Mouse (Mus musculus) myocyte (in vitro differentiated cells): Measurements from ENCODE around the gene Naglu. TPM values are rescaled to one million over a fixed set of nuclear protein-coding genes. Genes with fewer than 3 reads are reported as not detected.

Experiments used
- H3K27me3 ChIP-seq: one replicate; pipeline ENCODE4 v1.6.1; 2011; ENCODE audit not compliant: control insufficient read depth, insufficient read depth, insufficient read length
- H3K36me3 ChIP-seq: one replicate; pipeline ENCODE4 v1.6.1; 2011; ENCODE audit not compliant: control insufficient read depth, insufficient read depth
- H3K4me2 ChIP-seq: one replicate; pipeline ENCODE4 v1.6.1; 2011; ENCODE audit warnings: low read depth, control low read depth
- H3K4me3 ChIP-seq: one replicate; pipeline ENCODE4 v1.5.1; 2011; ENCODE audit warnings: mild to moderate bottlenecking, control low read depth, moderate library complexity
- H3K79me2 ChIP-seq: one replicate; pipeline ENCODE4 v1.6.1; 2011; ENCODE audit not compliant: control insufficient read depth, insufficient read depth
- H3ac ChIP-seq: one replicate; pipeline ENCODE4 v1.6.1; 2011; ENCODE audit not compliant: control insufficient read depth, insufficient read length
- CEBPB ChIP-seq: IDR thresholded peaks from 2 replicates; pipeline ENCODE4 v1.6.1; 2011; ENCODE audit warnings: mild to moderate bottlenecking, moderate library complexity; ENCODE audit not compliant: poor library complexity, insufficient read depth, severe bottlenecking
- E2F4 ChIP-seq: IDR thresholded peaks from one replicate; pipeline ENCODE4 v1.6.1; 2011; ENCODE audit warnings: mild to moderate bottlenecking, control low read depth, moderate library complexity; ENCODE audit not compliant: insufficient read depth
- MAX ChIP-seq: IDR thresholded peaks from one replicate; pipeline ENCODE4 v1.6.1; 2011; ENCODE audit warnings: low read depth, mild to moderate bottlenecking, control low read depth
- MYOD1 ChIP-seq, 3 experiments: IDR thresholded peaks; one replicate each; pipeline ENCODE4 v1.6.1; 2011; ENCODE audit warnings: control low read depth in 2 of 3, low read depth in 2 of 3, mild to moderate bottlenecking in 2 of 3, moderate library complexity in 1 of 3; ENCODE audit not compliant: insufficient read length in 2 of 3, control insufficient read depth in 1 of 3
- MYOG ChIP-seq, 3 experiments: IDR thresholded peaks; one replicate each; pipeline ENCODE4 v1.6.1; 2011; ENCODE audit warnings: control low read depth in 2 of 3, low read depth in 2 of 3, mild to moderate bottlenecking in 2 of 3; ENCODE audit not compliant: insufficient read length in 2 of 3, control insufficient read depth in 1 of 3, insufficient read depth in 1 of 3
- POLR2A ChIP-seq: IDR thresholded peaks from one replicate; pipeline ENCODE4 v1.6.1; 2011; ENCODE audit warnings: low read depth, mild to moderate bottlenecking, control low read depth, moderate library complexity; ENCODE audit not compliant: insufficient read length
- POLR2AphosphoS2 ChIP-seq: IDR thresholded peaks from one replicate; pipeline ENCODE4 v1.6.1; 2011; ENCODE audit warnings: low read depth, control low read depth; ENCODE audit not compliant: insufficient read length
- REST ChIP-seq: IDR thresholded peaks from one replicate; pipeline ENCODE4 v1.6.1; 2011; ENCODE audit warnings: mild to moderate bottlenecking, control low read depth, moderate library complexity; ENCODE audit not compliant: insufficient read depth, insufficient read length
- TCF12 ChIP-seq: IDR thresholded peaks from one replicate; pipeline ENCODE4 v1.6.1; 2011; ENCODE audit warnings: mild to moderate bottlenecking, control low read depth; ENCODE audit not compliant: poor library complexity, insufficient read depth, severe bottlenecking
- TCF3 ChIP-seq: IDR thresholded peaks from one replicate; pipeline ENCODE4 v1.6.1; 2011; ENCODE audit warnings: low read depth, control low read depth; ENCODE audit not compliant: insufficient read length
- USF1 ChIP-seq: IDR thresholded peaks from one replicate; pipeline ENCODE4 v1.6.1; 2011; ENCODE audit warnings: low read depth, mild to moderate bottlenecking, control low read depth, moderate library complexity
- polyA plus RNA-seq: library from polyadenylated mRNA; unstranded; fragments of >200 nt; fragmentation: generic; extraction: Trizol; gene quantifications from one replicate; pipeline ENCODE4 v1.2.1, GENCODE M21; 2012; ENCODE audit warnings: missing spikeins

Naglu gene
- polyA plus RNA-seq, 1 experiment = 19.8 TPM

- Histone ChIP-seq H3K4me3 (no peak overlapping the region), H3K79me2 (no peaks in the 10 kb centered on the region), H3K27me3 (no peaks in the 10 kb centered on the region), H3K36me3 (peaks cover 17% of the 10 kb centered on the region), H3ac (no peak overlapping the region), H3K4me2 (no peak overlapping the region)
- TF ChIP-seq E2F4 = no peak
- no peak for TF ChIP-seq CEBPB
- TF ChIP-seq TCF3 = no peak
- TF ChIP-seq MYOD1 (IDR thresholded peaks at IDR 0.05; ENCODE audit: control insufficient read depth in 1 of 3, insufficient read length in 2 of 3, low read depth in 2 of 3) = no peak
- no peak for TF ChIP-seq MYOG (IDR thresholded peaks at IDR 0.05; ENCODE audit: control insufficient read depth in 1 of 3, insufficient read depth in 1 of 3, insufficient read length in 2 of 3, low read depth in 2 of 3)
These were observed 15.8 kb upstream of the Naglu start for GRCm38 (mm10) chr11:101053974-101054373.

DNA sequence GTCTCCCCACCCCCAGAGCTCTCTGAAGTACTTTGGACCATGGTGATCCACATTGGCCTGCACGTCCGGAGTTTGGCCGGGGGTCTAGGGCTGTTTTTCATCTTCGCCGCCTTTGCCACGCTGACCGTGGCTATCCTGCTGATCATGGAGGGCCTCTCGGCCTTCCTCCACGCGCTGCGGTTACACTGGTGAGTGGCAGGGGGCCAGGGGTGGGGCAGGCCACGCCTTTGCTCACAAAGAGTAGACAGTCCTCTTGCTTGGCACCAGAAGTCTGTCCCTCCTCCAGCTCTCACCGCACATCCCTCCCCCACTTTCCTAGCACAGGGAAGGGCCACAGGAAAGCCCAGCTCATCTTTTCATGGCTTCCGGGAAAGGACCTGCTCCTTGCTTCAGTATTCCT lies 14.4 kb upstream of the Naglu start:
- H3K4me3 ChIP-seq = no peak overlapping the region
- peaks cover 8% of the 10 kb centered on the region for H3K36me3 ChIP-seq
- H3ac ChIP-seq = no peak overlapping the region
- TF ChIP-seq USF1 (no peak), MYOD1 (IDR thresholded peaks at IDR 0.05; ENCODE audit: control insufficient read depth in 1 of 3, insufficient read length in 2 of 3, low read depth in 2 of 3) (no peak), CEBPB (no peak), POLR2AphosphoS2 (no peak), MYOG (IDR thresholded peaks at IDR 0.05; ENCODE audit: control insufficient read depth in 1 of 3, insufficient read depth in 1 of 3, insufficient read length in 2 of 3, low read depth in 2 of 3) (no peak), MAX (no peak), REST (no peak), TCF12 (no peak), TCF3 (no peak), POLR2A (no peak), E2F4 (no peak)
- H3K79me2 ChIP-seq = no peaks in the 10 kb centered on the region
- no peaks in the 10 kb centered on the region for H3K27me3 ChIP-seq
- no peak overlapping the region for H3K4me2 ChIP-seq

- H3K4me3 ChIP-seq = no peak overlapping the region
- peaks cover 8% of the 10 kb centered on the region for H3K36me3 ChIP-seq
- H3K79me2 ChIP-seq = no peaks in the 10 kb centered on the region
- no peak overlapping the region for H3K4me2 ChIP-seq
- TF ChIP-seq MYOD1 (IDR thresholded peaks at IDR 0.05; ENCODE audit: control insufficient read depth in 1 of 3, insufficient read length in 2 of 3, low read depth in 2 of 3) (peak in 1 of 3 experiments; percentile 40), TCF12 (no peak), MYOG (IDR thresholded peaks at IDR 0.05; ENCODE audit: control insufficient read depth in 1 of 3, insufficient read depth in 1 of 3, insufficient read length in 2 of 3, low read depth in 2 of 3) (peak in 1 of 3 experiments; percentile 46), MAX (no peak)
- no peaks in the 10 kb centered on the region for H3K27me3 ChIP-seq
- no peak overlapping the region for H3ac ChIP-seq
These were observed 12.9 kb upstream of the Naglu start for GRCm38 (mm10) chr11:101056885-101057284.

DNA sequence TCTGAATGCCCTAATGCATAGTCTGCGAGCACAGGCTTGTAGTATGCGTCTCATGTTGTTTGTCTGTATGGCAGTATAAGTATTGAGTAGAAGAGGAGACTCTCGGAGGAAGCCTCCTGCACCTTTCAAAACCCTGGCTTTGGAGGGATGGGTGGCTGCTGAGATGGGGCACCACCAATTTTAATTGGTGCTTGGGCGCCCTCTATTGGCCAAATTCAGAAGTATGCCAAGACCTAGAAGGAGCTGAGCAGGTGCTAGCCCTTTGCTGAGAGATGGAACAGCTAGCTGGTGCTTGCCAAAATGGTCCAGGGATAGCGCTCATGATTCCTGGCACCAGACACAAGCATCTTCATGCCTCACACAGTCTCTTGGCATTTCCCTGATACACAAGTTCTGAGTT lies 12.0 kb upstream of the Naglu start:
- Histone ChIP-seq H3K4me3 (no peak overlapping the region), H3K79me2 (no peaks in the 10 kb centered on the region), H3K4me2 (no peak overlapping the region), H3K36me3 (peaks cover 8% of the 10 kb centered on the region), H3K27me3 (no peaks in the 10 kb centered on the region), H3ac (no peak overlapping the region)
- TF ChIP-seq CEBPB = no peak
- TF ChIP-seq TCF12 = no peak
- TF ChIP-seq MYOD1 (IDR thresholded peaks at IDR 0.05; ENCODE audit: control insufficient read depth in 1 of 3, insufficient read length in 2 of 3, low read depth in 2 of 3) = peak; percentile 36 to 49 (median 41)

DNA sequence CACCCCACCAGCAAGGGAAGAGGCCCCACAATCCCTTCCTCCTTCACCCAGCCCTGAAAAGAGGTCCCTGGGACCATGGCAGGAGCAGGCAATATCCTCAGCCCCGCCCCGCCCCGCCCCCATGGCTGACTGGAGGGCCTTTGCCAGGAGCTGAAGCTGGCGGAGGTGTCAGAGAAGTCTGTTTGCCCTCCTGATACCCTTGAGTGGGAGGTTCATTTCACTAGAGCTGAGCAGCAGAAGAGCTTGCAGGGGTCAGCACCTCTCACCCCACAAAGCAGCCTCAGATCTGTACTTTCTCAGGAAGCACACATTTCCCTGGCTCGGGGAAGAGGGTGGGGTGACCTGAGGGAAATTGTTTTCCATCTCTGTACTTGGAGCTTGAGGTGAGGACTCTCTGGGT lies 11.1 kb upstream of the Naglu start:
- no peak overlapping the region for H3ac ChIP-seq
- H3K36me3 ChIP-seq = peaks cover 7% of the 10 kb centered on the region
- no peak for TF ChIP-seq MYOD1 (IDR thresholded peaks at IDR 0.05; ENCODE audit: control insufficient read depth in 1 of 3, insufficient read length in 2 of 3, low read depth in 2 of 3)
- no peak for TF ChIP-seq TCF12
- no peak for TF ChIP-seq CEBPB
- no peak for TF ChIP-seq POLR2A
- no peak for TF ChIP-seq E2F4
- no peak for TF ChIP-seq MYOG (IDR thresholded peaks at IDR 0.05; ENCODE audit: control insufficient read depth in 1 of 3, insufficient read depth in 1 of 3, insufficient read length in 2 of 3, low read depth in 2 of 3)
- TF ChIP-seq USF1 = no peak
- H3K79me2 ChIP-seq = no peaks in the 10 kb centered on the region
- H3K4me2 ChIP-seq = no peak overlapping the region
- no peaks in the 10 kb centered on the region for H3K27me3 ChIP-seq
- H3K4me3 ChIP-seq = no peak overlapping the region
